Mouse (Mus musculus) liver (tissue): ENCODE measurements around the gene Nwd2.

Experiments
- DNase-seq: peaks from one replicate; pipeline ENCODE4 v3.0.0-alpha.2; 2020; ENCODE audit warnings: mixed read lengths

Gene Nwd2

DNA sequence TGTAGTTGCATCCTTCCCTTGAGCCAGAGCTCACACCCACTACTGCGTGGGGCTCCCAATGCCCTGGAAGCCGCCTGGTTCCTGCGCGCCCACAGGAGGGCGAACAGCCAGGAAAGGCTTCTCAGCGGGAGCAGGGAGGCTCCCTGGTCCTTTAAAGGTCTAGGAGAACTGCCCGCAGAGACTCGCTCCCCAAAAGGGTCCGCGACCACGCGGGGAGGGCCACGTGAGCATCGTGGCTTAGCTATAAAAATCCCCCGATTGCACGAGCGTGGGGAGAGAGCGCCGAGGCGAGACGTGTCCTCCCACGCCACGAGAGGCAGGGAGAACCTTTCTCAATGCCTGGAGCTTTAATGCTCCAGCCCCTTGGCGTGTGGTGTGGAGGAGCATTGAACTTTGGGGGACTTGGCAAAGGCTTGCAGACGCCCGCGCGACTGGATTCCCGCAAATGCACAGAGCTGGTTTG is at the start of gene Nwd2:
Nwd2 (plus strand) TSS at position 33 of the 463 bp plus-strand sequence.
- no peak for DNase-seq

- no peak for DNase-seq
These were observed 41.5 kb upstream of the Nwd2 start for GRCm38 (mm10) chr5:63607447-63607846.

DNA sequence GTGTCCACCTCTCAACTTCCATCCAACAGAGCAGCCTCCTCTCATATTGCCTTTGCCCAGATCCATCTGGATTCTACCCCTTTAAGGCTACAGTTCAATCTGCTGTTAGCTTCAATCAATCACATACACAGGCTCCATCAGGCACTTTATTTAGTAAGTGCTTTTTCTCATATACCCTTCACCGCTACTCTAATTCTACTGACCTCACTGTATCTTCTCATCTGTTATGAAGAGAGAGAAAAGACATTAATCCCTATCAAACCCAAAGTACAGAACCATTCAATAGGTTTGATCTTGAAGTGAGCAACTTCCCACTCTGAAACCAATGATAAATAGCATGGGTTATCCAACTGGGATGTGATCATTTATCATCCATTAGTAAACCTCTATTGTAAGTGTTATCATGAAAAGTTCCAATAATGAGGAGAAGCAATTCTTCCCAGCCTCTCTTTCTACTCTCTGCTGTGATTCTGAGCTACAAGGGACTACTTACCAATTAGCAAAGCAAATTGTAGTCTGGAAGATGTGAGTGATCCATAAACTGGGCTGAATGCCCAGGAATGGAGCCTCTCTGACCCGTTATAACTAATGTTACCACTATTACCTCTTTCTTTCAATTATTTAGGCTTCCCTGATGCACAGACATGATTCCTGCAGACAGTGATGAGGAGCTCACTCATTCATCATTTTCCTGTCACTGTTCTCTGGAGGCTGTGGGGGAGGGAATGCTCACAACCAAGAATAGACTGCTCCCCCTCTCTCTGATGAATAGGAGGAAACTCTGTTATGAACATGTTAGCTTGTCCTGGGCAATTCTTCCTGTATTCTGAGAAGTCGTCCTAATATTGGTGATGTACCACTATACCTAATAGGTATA is 31.9 kb upstream of the Nwd2 start:
- no peak for DNase-seq

- no peak for DNase-seq
These were observed 24.8 kb upstream of the Nwd2 start for GRCm38 (mm10) chr5:63624123-63624522.

DNA sequence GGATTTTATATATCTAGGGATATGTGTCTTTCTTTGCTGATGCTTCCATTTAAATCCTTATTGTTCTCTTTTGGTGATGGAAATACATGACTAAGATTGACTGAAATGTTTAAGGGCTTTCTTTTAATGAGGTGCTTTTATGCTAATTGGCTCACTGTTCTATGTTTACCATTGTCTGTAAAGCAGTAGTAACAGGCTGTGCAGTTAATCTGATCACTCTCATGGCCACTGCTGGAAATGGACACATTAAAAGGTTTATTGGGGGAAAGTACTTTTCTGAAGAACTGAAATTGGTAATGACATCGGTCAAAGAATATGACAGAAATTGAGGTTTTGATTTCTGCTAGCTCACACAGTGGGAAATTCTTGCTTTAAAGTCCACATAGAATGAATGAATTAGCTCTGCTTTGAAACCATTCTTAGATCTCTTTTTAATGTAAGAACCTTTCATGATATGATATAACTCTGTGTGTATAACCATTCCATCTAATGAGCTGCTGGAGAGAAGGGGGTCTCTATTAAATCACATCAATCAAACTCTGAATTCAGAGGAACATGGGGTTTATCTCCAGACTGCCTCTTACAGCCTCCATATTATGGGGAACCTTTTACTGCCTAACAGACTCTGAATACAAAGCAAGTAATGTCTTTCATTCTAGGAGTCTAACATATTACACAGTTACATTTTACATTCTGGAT is 20.9 kb upstream of the Nwd2 start:
- DNase-seq, result no peak

GRCm38 (mm10) chr5:63628531-63628871 is 20.4 kb upstream of the Nwd2 start:
- no peak for DNase-seq

- no peak for DNase-seq
These were observed 14.3 kb upstream of the Nwd2 start for GRCm38 (mm10) chr5:63634636-63635035.

GRCm38 (mm10) chr5:63648187-63648586 is 715 bp upstream of the Nwd2 start:
- DNase-seq, result no peak

- no peak for DNase-seq
These were observed 897 bp downstream of the Nwd2 start for GRCm38 (mm10) chr5:63649533-63650464.

GRCm38 (mm10) chr5:63651813-63652212 is 2.9 kb downstream of the Nwd2 start:
- no peak for DNase-seq

- DNase-seq, result no peak
These were observed 3.8 kb downstream of the Nwd2 start for GRCm38 (mm10) chr5:63652705-63653104.

GRCm38 (mm10) chr5:63666884-63667283 is 18.0 kb downstream of the Nwd2 start:
- DNase-seq, result no peak

GRCm38 (mm10) chr5:63675934-63676333 is 27.0 kb downstream of the Nwd2 start:
- no peak for DNase-seq

GRCm38 (mm10) chr5:63689084-63689483 is 40.2 kb downstream of the Nwd2 start:
- DNase-seq, result no peak

- no peak for DNase-seq
These were observed 47.9 kb downstream of the Nwd2 start for GRCm38 (mm10) chr5:63696784-63697183.

GRCm38 (mm10) chr5:63697196-63697595 is 48.3 kb downstream of the Nwd2 start:
- DNase-seq, result no peak

DNA sequence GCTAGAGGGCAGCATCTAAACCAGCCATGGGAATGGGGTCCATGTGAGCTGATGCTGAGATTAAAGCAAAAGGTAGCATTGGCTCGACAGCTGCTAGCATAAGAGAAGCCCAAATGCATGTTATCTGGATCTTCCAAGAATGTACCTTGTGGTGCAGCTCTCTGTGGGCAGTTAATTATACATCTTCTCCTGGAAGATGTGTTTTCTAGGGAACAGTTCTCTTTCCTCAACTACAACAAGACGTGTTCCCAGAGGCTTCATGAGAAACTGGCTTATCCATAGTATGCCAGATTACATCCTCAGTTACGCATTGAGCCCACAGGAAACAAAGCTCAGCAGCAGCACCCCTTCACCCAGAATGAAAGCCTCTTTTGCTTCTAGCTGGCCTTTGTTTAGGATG is 80.1 kb downstream of the Nwd2 start:
- DNase-seq, result no peak

DNA sequence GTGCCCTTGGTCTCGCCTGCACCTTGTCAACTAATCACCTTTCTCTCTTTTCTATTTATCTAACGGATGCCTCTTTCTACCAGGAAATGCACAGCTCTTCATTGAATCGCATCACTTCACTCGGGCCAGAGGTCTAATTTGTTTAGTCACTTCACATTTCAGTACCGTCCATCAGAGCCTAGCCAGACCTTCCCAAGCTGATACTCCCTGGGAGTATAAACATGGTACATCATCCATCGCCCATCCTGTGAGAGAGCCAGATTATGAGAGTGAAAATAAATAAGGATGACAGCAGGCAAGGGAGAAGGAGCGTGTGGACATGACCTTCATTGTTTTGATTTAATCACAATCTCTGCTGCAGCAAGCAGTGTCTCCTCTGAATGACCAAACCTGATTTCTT is 86.6 kb downstream of the Nwd2 start:
- no peak for DNase-seq

DNA sequence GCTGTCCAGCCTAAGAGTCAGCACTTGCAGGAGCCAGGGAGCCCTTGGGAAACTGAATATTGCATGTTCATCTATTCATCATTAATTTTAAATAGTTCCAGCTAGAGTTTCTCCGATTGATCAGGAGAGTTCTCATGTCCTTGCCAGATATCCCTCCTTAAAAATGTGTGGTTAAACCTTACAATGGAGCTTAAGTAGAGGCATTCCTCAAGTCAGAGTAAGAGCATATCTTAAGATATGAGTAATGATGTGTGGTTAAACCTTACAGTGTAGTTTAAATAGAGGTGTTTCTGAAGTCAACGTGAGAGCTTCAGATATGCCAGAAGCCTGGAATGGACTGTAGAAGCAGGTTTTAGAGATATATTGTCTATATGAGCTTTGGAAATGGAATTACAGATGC is 94.5 kb downstream of the Nwd2 start:
- no peak for DNase-seq

- DNase-seq, result no peak
These were observed 99.4 kb downstream of the Nwd2 start for GRCm38 (mm10) chr5:63748299-63748698.

DNA sequence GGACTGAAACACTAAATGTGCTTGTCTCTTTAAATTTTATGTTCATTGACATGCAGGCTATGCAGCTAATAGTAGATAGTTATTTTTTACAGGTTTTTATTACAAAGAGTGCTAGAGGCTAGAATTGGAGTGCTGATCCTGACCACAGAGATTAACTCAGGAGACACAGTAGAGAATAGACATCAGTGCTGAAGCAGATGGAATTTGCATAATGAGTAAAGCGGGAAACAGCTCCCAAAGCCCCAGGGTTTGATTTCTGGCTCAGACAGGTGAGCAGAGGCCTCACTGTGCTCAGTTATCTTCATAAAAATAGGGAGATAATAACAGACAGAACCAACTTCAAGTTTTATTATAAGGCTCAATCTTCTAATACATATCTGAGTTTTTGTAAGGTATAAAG is 99.9 kb downstream of the Nwd2 start:
- DNase-seq, result no peak

DNA sequence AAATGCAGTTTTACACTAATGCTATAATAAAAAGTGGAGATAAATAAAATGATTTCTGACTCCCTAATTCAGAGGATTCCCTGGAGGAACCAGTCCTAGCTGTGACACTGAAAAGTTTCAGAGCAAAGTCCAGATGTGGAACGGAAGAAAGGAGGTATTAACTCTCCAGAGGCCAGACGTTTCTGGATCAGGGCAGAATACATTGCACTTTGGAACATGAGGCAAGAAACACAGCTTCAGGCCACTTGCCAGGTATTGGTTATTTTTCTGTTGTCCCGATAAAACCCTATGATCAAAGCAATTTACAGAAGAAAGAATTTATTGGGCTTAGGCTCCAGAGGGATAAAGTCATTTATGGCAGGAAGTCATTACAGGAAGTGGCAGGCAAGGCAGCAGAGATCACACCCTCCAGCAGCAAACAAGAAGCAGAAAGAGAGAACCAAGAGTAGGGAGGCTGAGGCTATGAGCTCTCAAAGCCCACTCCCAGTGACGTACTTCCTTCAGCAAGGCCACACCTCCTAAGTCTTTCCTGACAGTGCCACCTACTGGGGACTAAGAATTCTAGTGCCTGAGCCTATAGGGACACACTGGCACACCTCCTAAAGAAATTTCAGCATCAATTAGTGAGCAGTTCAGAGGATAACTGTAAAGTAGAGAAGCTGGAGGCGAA is 106.3 kb downstream of the Nwd2 start:
- DNase-seq, result no peak

- no peak for DNase-seq
These were observed 107.0 kb downstream of the Nwd2 start for GRCm38 (mm10) chr5:63755938-63756337.
